Mouse (Mus musculus) kidney, embryonic 16.5 days (tissue): Measurements from ENCODE around the gene Gm10563. TPM values are rescaled to one million over a fixed set of nuclear protein-coding genes. Genes with fewer than 3 reads are reported as not detected.

ENCODE experiments used
- ATAC-seq: fragments of 200-750 bp; cut with Nextera tagmentation; 2 replicates; pipeline ENCODE4 v1.8.0; 2017; ENCODE audit warnings: moderate TSS enrichment; ENCODE audit not compliant: low FRiP score, low TSS enrichment
- H3K27ac ChIP-seq: fragments of 300-500 bp; sonication (generic); 2 replicates; pipeline ENCODE4 v1.5.1; 2014; ENCODE audit warnings: low read length
- H3K27me3 ChIP-seq: fragments of 300-500 bp; sonication (generic); 2 replicates; pipeline ENCODE4 v1.6.1; 2014; ENCODE audit warnings: low read length, control low read depth, mixed read lengths; ENCODE audit not compliant: insufficient read depth
- H3K36me3 ChIP-seq: fragments of 300-500 bp; sonication (generic); 2 replicates; pipeline ENCODE4 v1.6.1; 2014; ENCODE audit warnings: low read length, control low read depth, mixed read lengths; ENCODE audit not compliant: insufficient read depth
- H3K4me1 ChIP-seq: fragments of 300-500 bp; sonication (generic); 2 replicates; pipeline ENCODE4 v1.6.1; 2014; ENCODE audit warnings: low read length, control low read depth, mixed read lengths; ENCODE audit not compliant: insufficient read depth
- H3K4me2 ChIP-seq: fragments of 300-500 bp; sonication (generic); replicated peaks from 2 replicates; pipeline ENCODE4 v1.6.1; 2014; ENCODE audit warnings: low read depth, low read length
- H3K4me3 ChIP-seq: fragments of 300-500 bp; sonication (generic); 2 replicates; pipeline ENCODE4 v1.5.1; 2014; ENCODE audit warnings: mild to moderate bottlenecking, low read length
- H3K9ac ChIP-seq: fragments of 300-500 bp; sonication (generic); replicated peaks from 2 replicates; pipeline ENCODE4 v1.6.1; 2014; ENCODE audit warnings: low read length
- H3K9me3 ChIP-seq: fragments of 300-500 bp; sonication (generic); 2 replicates; pipeline ENCODE4 v1.6.1; 2016; ENCODE audit warnings: low read length, control low read depth
- WGBS: fragments of 180-500 bp; shearing (Covaris S2); extraction: QIAGEN DNeasy Blood & Tissue Kit; methylation state at CpG from one replicate; pipeline ENCODE4 v1.1.7; 2014; 5-methylcytosine and 5-hydroxymethylcytosine counted together
- polyA plus RNA-seq: library from polyadenylated mRNA; unstranded; fragments of >200 nt; fragmentation: Nextera tagmentation; extraction: Ambion mirVana; gene quantifications from 2 replicates; pipeline ENCODE4 v1.2.1, GENCODE M21; 2015

The Gm10563 gene
- polyA plus RNA-seq, 1 experiment from 2014 or later: not detected

GRCm38 (mm10) chr4:155582279-155582905, 62.8 kb downstream of the Gm10563 start:
- Histone ChIP-seq H3K4me2 (no peak overlapping the region), H3K36me3 (peaks cover 34% of the 10 kb centered on the region), H3K9ac (no peak overlapping the region), H3K27me3 (no peaks in the 10 kb centered on the region), H3K9me3 (no peaks in the 10 kb centered on the region), H3K4me3 (no peak overlapping the region), H3K27ac (no peak overlapping the region), H3K4me1 (no peaks in the 10 kb centered on the region)
- 84% methylated on average over 6 of the region's 6 CpGs for WGBS
- ATAC-seq: no peak; the same call in 1 of the 2 replicates

- Histone ChIP-seq H3K9me3 (no peaks in the 10 kb centered on the region), H3K27me3 (no peaks in the 10 kb centered on the region)
- no peak for ATAC-seq
These were observed 64.8 kb downstream of the Gm10563 start for GRCm38 (mm10) chr4:155580420-155580819.

GRCm38 (mm10) chr4:155578336-155579125, 66.7 kb downstream of the Gm10563 start:
- H3K36me3 ChIP-seq: 0 out of 2 replicates have a peak, but pooled peaks cover 3% of the 10 kb centered on the region
- no peak overlapping the region for H3K9ac ChIP-seq
- 84% methylated on average over 7 of the region's 7 CpGs for WGBS
- no peaks in the 10 kb centered on the region for H3K9me3 ChIP-seq
- no peak overlapping the region for H3K4me3 ChIP-seq
- H3K27me3 ChIP-seq: no peaks in the 10 kb centered on the region
- H3K4me2 ChIP-seq: no peak overlapping the region
- no peaks in the 10 kb centered on the region for H3K4me1 ChIP-seq
- no peak for ATAC-seq
- no peak overlapping the region for H3K27ac ChIP-seq

More at GRCm38 (mm10) chr4:155580420-155580819, 64.8 kb downstream of the Gm10563 start:
- Histone ChIP-seq H3K4me3 (no peak overlapping the region), H3K36me3 (peaks cover 20% of the 10 kb centered on the region), H3K4me1 (no peaks in the 10 kb centered on the region), H3K27ac (no peak overlapping the region), H3K4me2 (no peak overlapping the region), H3K9ac (no peak overlapping the region)
- WGBS: 30% methylated on average over 1 of the region's 1 CpGs

- Histone ChIP-seq H3K4me1 (no peaks in the 10 kb centered on the region), H3K9me3 (no peaks in the 10 kb centered on the region), H3K4me2 (no peak overlapping the region), H3K27ac (no peak overlapping the region), H3K36me3 (0 out of 2 replicates have a peak, but pooled peaks cover 3% of the 10 kb centered on the region), H3K27me3 (no peaks in the 10 kb centered on the region), H3K9ac (no peak overlapping the region), H3K4me3 (no peak overlapping the region)
- WGBS: 84% methylated on average over 5 of the region's 5 CpGs
- ATAC-seq: no peak
These were observed 67.5 kb downstream of the Gm10563 start for GRCm38 (mm10) chr4:155577741-155578140.

GRCm38 (mm10) chr4:155577132-155577531, 68.1 kb downstream of the Gm10563 start:
- no peak overlapping the region for H3K27ac ChIP-seq
- no peak overlapping the region for H3K4me3 ChIP-seq
- no peaks in the 10 kb centered on the region for H3K9me3 ChIP-seq
- no peaks in the 10 kb centered on the region for H3K27me3 ChIP-seq
- ATAC-seq: no peak
- H3K4me2 ChIP-seq: no peak overlapping the region
- H3K9ac ChIP-seq: no peak overlapping the region
- WGBS: 90% methylated on average over 9 of the region's 9 CpGs
- H3K4me1 ChIP-seq: no peaks in the 10 kb centered on the region
- 0 out of 2 replicates have a peak, but pooled peaks cover 1% of the 10 kb centered on the region for H3K36me3 ChIP-seq

- no peaks in the 10 kb centered on the region for H3K36me3 ChIP-seq
- WGBS: 89% methylated on average over 8 of the region's 8 CpGs
These were observed 69.7 kb downstream of the Gm10563 start for GRCm38 (mm10) chr4:155575521-155575920.

GRCm38 (mm10) chr4:155574931-155575330, 70.3 kb downstream of the Gm10563 start:
- Histone ChIP-seq H3K27me3 (no peaks in the 10 kb centered on the region), H3K36me3 (no peaks in the 10 kb centered on the region)
- ATAC-seq: no peak

More at GRCm38 (mm10) chr4:155575521-155575920, 69.7 kb downstream of the Gm10563 start:
- Histone ChIP-seq H3K4me2 (no peak overlapping the region), H3K27ac (no peak overlapping the region), H3K9ac (no peak overlapping the region), H3K9me3 (no peaks in the 10 kb centered on the region), H3K4me3 (no peak overlapping the region), H3K4me1 (no peaks in the 10 kb centered on the region), H3K27me3 (no peaks in the 10 kb centered on the region)
- ATAC-seq: no peak

GRCm38 (mm10) chr4:155573876-155574275, 71.3 kb downstream of the Gm10563 start:
- Histone ChIP-seq H3K4me1 (no peaks in the 10 kb centered on the region), H3K4me3 (no peak overlapping the region), H3K9ac (no peak overlapping the region), H3K4me2 (no peak overlapping the region), H3K27ac (no peak overlapping the region), H3K9me3 (no peaks in the 10 kb centered on the region), H3K36me3 (no peaks in the 10 kb centered on the region), H3K27me3 (no peaks in the 10 kb centered on the region)
- WGBS: 87% methylated on average over 9 of the region's 9 CpGs
- no peak for ATAC-seq

More at GRCm38 (mm10) chr4:155574931-155575330, 70.3 kb downstream of the Gm10563 start:
- H3K4me1 ChIP-seq: no peaks in the 10 kb centered on the region
- no peak overlapping the region for H3K4me3 ChIP-seq
- no peak overlapping the region for H3K9ac ChIP-seq
- H3K4me2 ChIP-seq: no peak overlapping the region
- H3K27ac ChIP-seq: no peak overlapping the region
- WGBS: 83% methylated on average over 11 of the region's 11 CpGs
- no peaks in the 10 kb centered on the region for H3K9me3 ChIP-seq

- Histone ChIP-seq H3K4me2 (no peak overlapping the region), H3K9ac (no peak overlapping the region), H3K36me3 (no peaks in the 10 kb centered on the region), H3K9me3 (no peaks in the 10 kb centered on the region), H3K27ac (no peak overlapping the region), H3K27me3 (no peaks in the 10 kb centered on the region), H3K4me3 (no peak overlapping the region), H3K4me1 (no peaks in the 10 kb centered on the region)
- no peak for ATAC-seq
- WGBS: 81% methylated on average over 2 of the region's 2 CpGs
These were observed 72.1 kb downstream of the Gm10563 start for GRCm38 (mm10) chr4:155573155-155573554.

- H3K27me3 ChIP-seq: no peaks in the 10 kb centered on the region
- H3K36me3 ChIP-seq: no peaks in the 10 kb centered on the region
- H3K9me3 ChIP-seq: no peaks in the 10 kb centered on the region
- H3K4me3 ChIP-seq: no peak overlapping the region
- no peak overlapping the region for H3K9ac ChIP-seq
- no peak overlapping the region for H3K4me2 ChIP-seq
- H3K4me1 ChIP-seq: peaks cover 3% of the 10 kb centered on the region
- ATAC-seq: no peak
- H3K27ac ChIP-seq: no peak overlapping the region
- WGBS: 55% methylated on average over 2 of the region's 2 CpGs
These were observed 73.8 kb downstream of the Gm10563 start for GRCm38 (mm10) chr4:155571442-155571841.
